Mouse (Mus musculus): Measurements from ENCODE around the gene Urad. TPM values are rescaled to one million over a fixed set of nuclear protein-coding genes. Genes with fewer than 3 reads are reported as not detected.

Gene Urad
- total RNA-seq, 2 experiments from 2014 or later, result not detected

DNA sequence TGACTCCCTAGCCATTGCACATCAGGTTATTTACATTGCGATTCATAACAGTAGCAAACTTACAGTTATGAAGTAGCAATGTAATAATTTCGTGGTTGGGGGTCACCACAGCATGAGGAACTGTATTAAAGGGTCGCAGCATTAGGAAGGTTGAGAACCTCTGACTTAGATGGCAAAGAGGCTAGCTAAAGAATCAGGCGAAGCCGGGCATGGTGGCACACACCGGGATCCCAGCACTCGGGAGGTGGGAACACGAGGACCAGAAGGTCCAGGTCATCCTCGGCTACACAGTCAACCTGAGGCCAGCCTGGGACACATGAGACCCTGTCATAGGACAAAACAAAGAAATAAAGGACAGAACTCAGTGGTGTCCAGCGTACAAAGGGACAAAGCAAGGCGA, 7.7 kb upstream of the Urad start:
- intact Hi-C loops (cut with DNase I), result no loop called here
- DNase-seq (ENCODE audit: low spot score in 2 of 2), result no peak

DNA sequence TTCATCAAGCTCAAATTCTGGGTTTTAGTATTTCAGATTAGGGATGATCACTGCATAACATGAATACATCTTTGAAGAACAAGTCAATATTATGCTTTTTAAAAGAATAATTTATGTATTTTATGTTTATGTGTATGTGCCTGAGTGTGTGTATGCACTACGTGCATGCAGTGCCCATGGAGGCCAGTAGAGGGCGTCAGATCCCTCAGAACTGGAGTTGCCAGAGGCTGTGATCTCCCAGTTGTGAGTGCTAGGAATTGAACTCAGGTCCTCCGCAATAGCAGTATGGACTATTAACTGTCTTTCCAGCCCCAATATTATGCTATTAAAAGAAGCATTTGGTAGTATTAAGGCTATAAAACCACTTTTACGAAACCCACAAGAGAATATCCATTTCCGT, 5.4 kb upstream of the Urad start:
- intact Hi-C loops (cut with DNase I), result no loop called here
- DNase-seq (ENCODE audit: low spot score in 2 of 2), result no peak

DNA sequence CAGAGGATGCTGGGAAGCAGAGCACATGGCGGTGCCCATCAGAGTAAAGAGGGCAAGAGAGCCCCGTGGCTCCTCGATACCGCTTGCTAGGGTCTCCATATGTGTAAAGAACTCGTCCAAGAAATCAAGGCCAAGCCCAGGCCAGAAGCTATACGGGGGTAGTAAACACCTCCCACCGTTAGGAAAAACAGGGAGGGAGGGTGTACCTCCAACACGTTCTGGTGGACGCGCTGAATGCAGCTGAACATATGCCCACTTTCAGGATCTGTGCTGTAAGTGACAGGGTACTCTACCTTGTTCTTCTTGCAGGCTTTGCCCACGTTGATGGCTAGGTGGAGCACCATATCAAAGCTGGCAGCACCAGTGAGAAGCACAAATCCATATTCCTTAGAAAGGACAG, 3.7 kb upstream of the Urad start:
- intact Hi-C loops (cut with DNase I), result no loop called here

DNA sequence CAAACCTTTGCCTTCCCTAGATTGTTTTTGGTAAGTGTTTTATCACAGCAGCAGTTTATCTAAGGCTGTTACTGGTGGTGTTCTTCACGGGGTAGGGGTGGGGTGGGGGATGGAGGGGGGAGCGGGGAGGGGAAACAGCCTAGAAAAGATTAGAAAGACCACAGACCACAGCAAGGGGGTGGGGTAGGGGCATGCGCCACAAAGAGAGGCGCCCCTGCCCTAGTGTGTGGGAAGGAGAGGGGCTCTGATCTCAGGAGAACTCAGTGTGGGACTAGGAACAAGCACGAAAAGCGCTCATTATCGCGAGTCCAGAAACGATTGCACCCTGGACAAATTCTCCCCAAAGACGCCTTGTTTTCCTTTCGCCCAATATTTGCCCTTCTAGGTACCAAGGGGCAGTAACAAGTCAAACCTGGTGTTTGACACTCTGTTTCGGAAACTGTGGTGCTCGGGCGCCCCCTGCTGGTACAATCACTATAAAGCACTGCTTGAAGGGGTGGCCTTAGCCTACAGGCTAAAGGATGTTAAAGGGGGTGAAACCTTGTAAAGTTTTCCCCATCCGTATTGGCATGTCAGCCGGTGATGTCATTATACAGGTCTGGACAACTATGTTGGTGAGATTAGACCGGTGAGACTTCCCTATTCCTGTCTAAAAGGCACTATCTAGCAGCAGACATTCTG, 1.1 kb upstream of the Urad start:
- DNase-seq (ENCODE audit: low spot score in 2 of 2), result no peak
- intact Hi-C loops (cut with DNase I), result no loop called here

More for the DNA sequence above, 3.7 kb upstream of the Urad start:
- no peak for DNase-seq (ENCODE audit: low spot score in 2 of 2)

DNA sequence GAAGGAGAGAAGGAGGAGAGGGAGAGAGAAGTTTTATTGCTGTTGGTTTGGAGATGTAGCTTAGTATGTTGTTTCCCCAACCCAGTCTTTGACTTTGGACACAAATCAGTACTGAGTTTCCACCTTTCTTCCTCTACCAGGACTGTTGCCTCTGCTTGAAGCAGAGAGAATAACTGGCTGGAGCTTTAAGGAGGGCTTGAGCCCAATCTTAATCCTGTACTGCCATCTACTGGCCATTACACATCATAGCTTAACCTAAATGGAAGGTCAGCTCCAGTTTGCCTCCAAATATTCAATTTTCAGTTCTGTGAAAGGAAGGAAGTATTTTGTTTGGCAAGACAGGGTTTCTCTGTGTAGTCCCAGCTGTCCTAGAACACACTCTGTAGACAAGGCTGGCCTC, 2.6 kb downstream of the Urad start:
- DNase-seq (ENCODE audit: low spot score in 2 of 2), result no peak

DNA sequence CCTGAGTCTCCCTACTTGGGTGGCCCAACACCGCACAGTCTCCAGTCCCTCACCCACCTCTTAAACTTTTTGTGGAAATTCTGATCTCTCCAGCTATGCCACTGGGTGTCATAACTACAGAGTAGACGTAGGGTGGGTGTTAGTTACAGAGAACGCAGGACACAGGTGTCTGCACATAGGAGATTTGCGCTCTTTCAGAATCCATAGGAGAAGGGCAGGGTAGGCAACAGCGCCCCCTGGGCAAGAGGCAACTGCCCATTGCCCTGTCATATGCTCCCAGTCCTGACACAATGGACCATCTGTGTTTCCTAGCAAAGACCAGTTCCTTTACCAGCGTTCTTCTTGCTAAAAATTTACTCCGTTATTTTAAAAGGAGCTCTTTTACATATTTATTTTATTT, 4.2 kb downstream of the Urad start:
- no peak for DNase-seq (ENCODE audit: low spot score in 2 of 2)
- intact Hi-C loops (cut with DNase I), result loop anchor here (2.0 to 10.0 kb wide), 4 partner anchors 333 to 643 kb away; no protein-coding TSS in a partner anchor

More for the DNA sequence above, 2.6 kb downstream of the Urad start:
- intact Hi-C loops (cut with DNase I), result loop anchor here (2.0 to 10.0 kb wide), 5 partner anchors 335 to 645 kb away; no protein-coding TSS in a partner anchor

DNA sequence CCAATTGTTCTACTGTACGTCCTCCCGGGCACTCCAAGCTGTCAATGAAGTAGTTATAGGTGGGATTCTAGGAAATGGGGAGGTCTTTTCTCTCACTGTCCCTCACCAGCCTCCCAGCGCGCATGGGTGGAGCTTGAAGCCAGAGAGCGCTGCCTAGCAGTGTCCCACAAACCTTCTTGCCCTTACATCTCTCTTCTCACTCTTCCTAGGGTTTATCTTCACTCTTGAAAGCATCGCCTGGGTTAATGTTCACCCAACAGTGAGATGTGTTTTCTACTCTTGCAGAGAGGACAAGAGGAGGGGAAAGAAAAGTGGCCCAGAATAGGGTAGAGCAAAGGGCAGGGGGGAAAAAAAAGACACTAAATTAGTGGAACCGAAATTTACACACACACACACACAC, 4.9 kb downstream of the Urad start:
- intact Hi-C loops (cut with DNase I), result loop anchor here (5.0 to 10.0 kb wide), 3 partner anchors 333 to 643 kb away; no protein-coding TSS in a partner anchor

DNA sequence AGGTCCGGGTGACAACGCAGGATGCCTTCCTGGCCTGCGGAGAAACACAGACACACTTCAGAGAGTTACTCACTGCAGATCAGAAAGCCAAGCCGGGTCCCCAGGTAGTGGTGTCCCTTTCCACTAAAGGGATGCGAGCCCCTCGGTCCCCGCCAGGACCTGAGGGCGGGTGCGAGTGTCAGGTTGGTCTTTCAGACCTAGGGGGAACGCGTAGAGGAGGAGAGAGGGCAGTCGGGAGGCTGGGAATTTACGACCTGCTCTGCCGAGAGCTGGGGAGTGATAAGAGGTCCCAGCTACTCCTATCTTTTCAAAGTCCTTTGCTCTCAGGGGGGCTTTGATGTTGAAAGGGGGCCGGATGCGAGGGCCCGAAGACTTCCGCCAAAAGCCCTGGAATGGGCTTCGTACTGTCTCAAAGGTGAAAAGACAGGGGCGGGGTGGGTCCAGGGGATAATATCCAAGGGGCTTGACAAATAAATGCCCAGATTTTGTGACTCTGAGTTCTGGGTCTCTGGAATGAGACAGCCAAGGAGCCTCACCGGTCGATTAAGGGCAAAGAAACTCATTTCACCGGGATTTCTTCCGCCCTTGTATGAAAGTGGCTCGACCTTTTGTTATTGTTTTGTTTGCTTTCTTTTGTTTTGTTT, 6.7 kb downstream of the Urad start:
- intact Hi-C loops (cut with DNase I), result loop anchor here (5.0 to 10.0 kb wide), 3 partner anchors 331 to 641 kb away; no protein-coding TSS in a partner anchor

More for the DNA sequence above, 4.9 kb downstream of the Urad start:
- no peak for DNase-seq (ENCODE audit: low spot score in 2 of 2)

DNA sequence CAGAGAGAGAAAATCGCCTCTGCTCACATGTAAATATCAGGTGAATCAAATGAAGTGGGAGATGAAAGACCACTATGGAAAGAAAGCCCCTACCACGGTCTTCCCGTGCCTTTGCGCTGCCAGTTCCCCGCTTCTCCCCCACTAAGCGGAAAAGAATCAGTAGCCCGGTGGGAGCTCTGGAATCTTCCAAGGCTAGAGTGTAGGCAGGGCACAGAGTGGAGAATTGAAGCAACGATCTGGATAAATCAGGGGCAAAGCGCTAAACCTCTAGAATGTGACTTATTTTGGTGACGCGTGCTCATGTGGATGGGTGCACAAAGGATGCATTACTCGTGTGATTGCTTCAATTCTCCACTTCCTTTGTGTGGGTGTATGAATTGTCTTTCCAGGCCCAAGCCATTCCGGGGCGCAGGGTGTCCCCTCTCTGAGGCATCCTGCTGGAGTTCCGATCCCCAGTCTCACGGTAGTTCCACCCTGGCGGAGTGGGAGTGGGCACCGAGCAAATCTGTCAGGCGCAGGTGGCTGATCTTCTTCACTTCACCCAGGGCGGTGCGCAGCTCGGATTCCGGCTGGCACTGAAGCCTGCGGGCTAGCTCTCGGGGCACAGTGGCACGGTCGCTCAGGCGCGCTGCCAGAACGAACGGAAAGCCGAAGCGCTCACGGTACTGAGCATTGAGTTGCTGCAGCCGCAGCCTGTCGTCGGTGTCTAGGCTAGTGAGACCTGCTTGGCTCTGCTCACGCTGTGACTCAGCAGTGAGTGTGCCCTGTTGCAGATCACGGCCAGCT, 7.4 kb downstream of the Urad start:
- intact Hi-C loops (cut with DNase I), result loop anchor here (5.0 to 10.0 kb wide), 3 partner anchors 330 to 640 kb away; no protein-coding TSS in a partner anchor
- DNase-seq (ENCODE audit: low spot score in 2 of 2), result no peak

More for the DNA sequence above, 6.7 kb downstream of the Urad start:
- DNase-seq (ENCODE audit: low spot score in 2 of 2), result no peak

DNA sequence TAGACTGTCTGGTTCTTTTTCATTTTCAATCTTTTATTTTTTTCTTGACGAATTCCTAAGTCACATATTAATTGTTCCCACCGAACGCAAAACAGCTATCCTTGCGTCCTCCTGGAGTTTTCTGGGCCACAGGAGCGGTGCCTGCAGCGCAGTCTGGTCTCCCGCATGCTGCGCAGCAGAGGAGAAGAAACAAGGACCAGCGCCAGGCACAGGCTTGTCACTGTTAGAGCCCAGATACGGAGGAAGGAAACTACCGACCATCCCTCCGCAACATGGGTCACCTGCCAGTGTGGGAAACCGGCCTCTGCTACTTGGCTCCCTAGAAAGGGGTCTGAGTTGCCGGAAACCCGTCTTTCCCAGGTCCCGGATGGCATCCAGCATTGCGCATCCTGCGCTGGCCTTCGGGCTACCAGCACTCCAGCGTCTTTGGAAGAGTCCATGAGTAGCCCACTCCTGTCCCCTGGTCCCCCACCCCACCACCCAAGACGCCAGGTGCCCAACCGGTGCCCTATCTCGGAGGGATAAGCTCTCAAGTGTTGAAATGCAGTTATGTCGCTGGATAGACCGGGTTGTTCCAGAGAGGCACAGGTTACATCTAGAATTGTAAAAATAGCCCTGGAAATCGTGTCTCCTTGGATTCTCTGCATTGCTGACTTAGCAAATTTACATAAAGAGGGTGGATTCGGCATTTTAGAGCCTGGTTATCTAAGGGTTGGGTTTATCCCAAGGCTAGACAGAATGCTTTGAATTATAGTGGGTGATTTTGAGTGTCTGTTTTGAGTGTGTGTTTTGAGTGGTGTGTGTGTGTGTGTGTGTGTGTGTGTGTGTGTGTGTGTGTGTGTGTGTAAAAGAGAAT, 9.2 kb downstream of the Urad start:
- DNase-seq (ENCODE audit: low spot score in 2 of 2), result no peak
- intact Hi-C loops (cut with DNase I), result loop anchor here (10.0 kb wide), 2 partner anchors 328 to 638 kb away; no protein-coding TSS in a partner anchor

DNA sequence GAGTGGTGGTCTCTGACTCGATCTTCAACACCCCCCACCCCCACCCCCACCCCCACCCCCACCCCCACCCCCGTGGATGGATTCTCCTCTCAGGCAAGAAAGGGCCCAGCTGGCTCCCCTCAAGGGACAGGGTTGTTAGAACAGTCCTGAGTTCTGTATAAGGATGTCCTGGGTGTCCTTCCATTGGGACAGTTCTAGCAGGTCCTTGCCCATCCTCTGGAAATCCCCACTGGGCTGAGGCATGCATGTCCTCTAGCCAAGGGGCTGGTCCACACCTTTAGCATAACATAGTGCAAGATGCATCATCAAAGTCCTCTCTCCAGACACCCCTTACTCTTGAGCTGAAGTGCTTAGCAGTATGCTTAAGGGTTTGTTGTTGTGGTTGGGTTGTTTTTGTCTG, 12.5 kb downstream of the Urad start:
- intact Hi-C loops (cut with DNase I), result loop anchor here (5.0 to 10.0 kb wide), 5 partner anchors 37 to 635 kb away; partner anchors contain the start of genes Flt1 and Gsx1
- DNase-seq (ENCODE audit: low spot score in 2 of 2), result no peak

DNA sequence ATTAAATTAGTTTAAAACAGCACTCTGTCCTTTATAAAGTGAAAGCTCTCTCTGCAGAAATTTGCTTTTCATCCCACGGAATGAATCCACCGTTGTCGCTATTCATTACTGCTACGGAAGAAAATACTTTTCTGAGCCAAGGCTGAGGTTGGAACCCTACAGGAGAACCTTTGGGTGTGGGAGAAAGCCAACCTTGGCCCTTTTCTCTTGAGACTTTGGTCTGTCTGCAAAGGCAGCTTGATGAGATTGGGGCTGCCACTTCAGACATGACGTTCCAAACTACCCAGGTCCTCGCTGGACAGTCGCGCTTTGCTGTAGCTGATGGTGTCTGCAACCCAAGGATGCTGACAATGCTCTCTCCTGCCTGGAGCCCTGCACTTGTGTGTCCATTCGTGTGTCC, 13.8 kb downstream of the Urad start:
- intact Hi-C loops (cut with DNase I), result loop anchor here (5.0 to 10.0 kb wide), 3 partner anchors 36 to 416 kb away; partner anchors contain the start of genes Flt1 and Gsx1
- no peak for DNase-seq (ENCODE audit: low spot score in 2 of 2)

DNA sequence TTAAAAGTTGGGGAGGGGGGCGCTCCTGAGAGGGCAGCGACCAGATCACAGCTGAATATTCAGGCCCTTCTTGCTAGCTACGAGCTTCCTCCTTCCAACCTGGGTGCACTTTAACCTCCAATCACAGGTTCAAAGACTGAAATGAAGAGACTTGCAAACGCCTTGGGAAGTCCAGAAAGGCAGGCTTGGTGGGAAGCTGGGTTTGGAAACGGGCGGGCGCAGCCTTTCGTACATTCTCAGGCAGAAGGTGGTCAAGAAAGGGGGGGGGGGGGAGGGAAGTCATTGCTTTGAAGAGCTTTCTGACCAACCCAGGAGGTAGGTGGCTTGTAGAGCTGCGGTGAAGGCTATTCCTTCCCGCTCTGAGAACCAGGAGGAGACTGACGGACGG, 14.8 kb downstream of the Urad start:
- intact Hi-C loops (cut with DNase I), result loop anchor here (5.0 to 10.0 kb wide), 3 partner anchors 35 to 417 kb away; partner anchors contain the start of genes Flt1 and Gsx1
- DNase-seq (ENCODE audit: low spot score in 2 of 2), result no peak

DNA sequence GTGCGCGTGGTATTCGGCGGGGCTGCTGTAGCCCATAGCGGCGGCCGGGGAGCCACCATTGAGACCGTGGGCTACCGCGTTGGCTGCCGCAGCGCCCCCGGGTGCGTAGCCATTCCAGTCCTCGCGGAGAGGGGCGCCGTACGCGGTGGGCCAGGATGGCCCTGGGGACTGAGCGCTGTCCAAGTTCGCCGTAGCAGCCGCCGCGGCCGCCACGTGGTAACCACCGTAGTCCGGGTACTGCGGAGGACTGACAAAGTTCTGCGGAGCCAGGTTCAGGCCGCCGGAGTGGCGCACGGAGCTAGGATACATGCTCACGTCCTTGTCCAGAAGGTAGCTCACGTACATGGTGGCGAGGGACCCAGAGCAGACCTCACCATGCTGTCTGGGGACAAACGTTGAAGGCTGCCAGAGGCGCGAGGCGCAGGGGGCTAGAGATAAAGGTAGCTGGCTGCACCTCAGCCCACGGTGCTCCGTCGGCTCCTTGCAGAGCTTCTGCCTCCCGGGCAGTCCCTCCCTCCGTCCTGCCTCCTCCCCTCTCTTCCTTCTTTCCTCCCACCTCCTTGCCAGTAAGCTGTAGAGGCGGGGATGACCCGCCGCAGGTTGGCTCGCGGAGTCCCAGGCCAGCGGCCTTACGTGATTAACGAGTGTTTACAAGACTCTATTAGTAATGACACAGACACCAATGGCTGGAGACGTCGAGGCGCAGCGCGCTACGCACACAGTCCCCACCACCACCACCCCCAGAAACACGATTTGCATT, 15.4 kb downstream of the Urad start, which contains the start of gene Cdx2:
TSS of gene Cdx2 (minus strand) at position 633 of the 760 bp plus-strand sequence.
- intact Hi-C loops (cut with DNase I), result loop anchor here (5.0 to 10.0 kb wide), 3 partner anchors 35 to 418 kb away; partner anchors contain the start of genes Flt1 and Gsx1
- DNase-seq (ENCODE audit: low spot score in 2 of 2), result no peak

DNA sequence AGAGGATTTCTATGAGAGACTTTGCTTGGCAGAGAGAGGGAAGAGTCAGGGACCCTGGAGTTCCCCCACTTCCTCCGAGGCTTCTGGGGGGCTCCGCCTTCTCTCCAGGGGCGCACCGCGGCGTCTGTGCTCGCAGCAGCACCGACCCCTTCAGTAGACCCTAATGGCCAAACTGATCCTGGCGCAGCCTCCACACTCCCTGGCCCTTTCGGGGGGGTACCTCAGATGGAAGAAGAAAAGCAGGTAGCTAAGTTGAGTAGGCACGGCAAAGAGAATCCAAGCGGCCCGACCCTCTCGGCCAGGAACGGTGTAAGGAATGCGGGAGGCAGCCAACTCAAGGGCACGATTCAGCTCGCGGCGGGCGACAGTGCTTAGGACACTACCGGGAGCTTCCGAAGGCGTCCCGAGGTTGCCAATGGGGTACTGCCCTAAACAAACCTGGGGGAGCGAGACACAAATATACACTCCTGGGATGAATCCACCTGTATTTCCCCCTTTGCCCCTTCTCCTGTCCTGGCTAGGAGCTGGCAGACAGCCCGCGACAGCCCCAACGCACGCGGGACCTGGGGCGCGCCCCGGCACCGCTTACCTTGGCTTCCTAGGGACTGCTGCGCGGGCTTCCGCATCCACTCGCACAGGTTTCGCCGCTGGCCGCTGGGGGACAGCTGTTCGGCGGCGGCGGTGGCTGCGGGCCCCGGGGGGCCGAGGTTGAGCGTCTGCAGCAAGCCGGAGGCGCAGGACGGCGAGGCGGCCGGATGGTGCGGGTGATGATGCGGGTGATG, 16.2 kb downstream of the Urad start:
- intact Hi-C loops (cut with DNase I), result loop anchor here (5.0 to 10.0 kb wide), 3 partner anchors 34 to 419 kb away; partner anchors contain the start of genes Flt1 and Gsx1
- DNase-seq (ENCODE audit: low spot score in 2 of 2), result no peak

DNA sequence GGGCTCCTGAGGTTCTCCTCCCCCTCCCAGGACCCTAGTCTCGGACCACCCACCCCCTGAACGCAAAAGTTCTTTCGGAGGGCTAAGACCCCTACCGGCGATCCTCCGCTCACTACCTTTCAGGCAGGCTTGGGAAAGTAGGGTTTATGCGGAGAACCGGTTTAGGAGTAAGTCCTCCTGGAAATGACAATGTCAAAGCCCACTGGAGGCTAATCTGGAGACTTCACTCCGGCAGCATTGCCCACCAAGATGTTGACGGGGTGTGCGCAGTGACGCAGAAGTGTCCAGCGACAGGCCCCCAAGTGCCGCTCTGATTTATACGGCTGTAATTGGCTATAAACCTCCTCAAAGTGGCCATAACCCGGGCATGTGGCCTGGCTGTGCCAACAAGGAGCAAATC, 17.1 kb downstream of the Urad start:
- intact Hi-C loops (cut with DNase I), result loop anchor here (5.0 to 10.0 kb wide), 3 partner anchors 33 to 420 kb away; partner anchors contain the start of genes Flt1 and Gsx1

More for the DNA sequence above, 17.1 kb downstream of the Urad start:
- DNase-seq (ENCODE audit: low spot score in 2 of 2), result no peak
